Mouse (Mus musculus) ES-E14 (cell line): ENCODE results near the gene Nfic. TPM values are rescaled to one million over a fixed set of nuclear protein-coding genes. Genes with fewer than 3 reads are reported as not detected.
A peak's percentile ranks its signal among the peaks of the same experiment; 100 is the strongest.

Experiments
- DNase-seq: peaks from one replicate; pipeline ENCODE4 v3.0.0-alpha.2; 2013; ENCODE audit warnings: low read depth, low spot score
- H3K27ac ChIP-seq: 2 replicates; pipeline ENCODE4 v1.5.1; 2012; ENCODE audit warnings: low read depth, mild to moderate bottlenecking, low read length, moderate library complexity, mixed read lengths; ENCODE audit not compliant: poor library complexity, insufficient read depth, severe bottlenecking
- H3K36me3 ChIP-seq: 2 replicates; pipeline ENCODE4 v1.6.1; 2012; ENCODE audit warnings: mild to moderate bottlenecking, low read length, moderate library complexity, mixed read lengths; ENCODE audit not compliant: control insufficient read depth, poor library complexity, insufficient read depth, severe bottlenecking
- H3K4me1 ChIP-seq, 2 experiments: fragments of 150-350 bp in 1 of 2; sonication (generic) in 1 of 2; 2 replicates each; pipeline ENCODE4 v1.6.1; 2012; ENCODE audit warnings: low read length in 2 of 2, mild to moderate bottlenecking in 1 of 2, mixed read lengths in 1 of 2; ENCODE audit not compliant: control insufficient read depth in 2 of 2, insufficient read depth in 2 of 2, poor library complexity in 1 of 2
- H3K4me3 ChIP-seq, 2 experiments: fragments of 150-350 bp in 1 of 2; sonication (generic) in 1 of 2; 2 replicates each; pipeline ENCODE4 v1.5.1; 2012; ENCODE audit warnings: low read length in 2 of 2, low read depth in 1 of 2, mild to moderate bottlenecking in 1 of 2, mixed read lengths in 1 of 2; ENCODE audit not compliant: insufficient read depth in 1 of 2, poor library complexity in 1 of 2, severe bottlenecking in 1 of 2
- H3K9ac ChIP-seq: 2 replicates; pipeline ENCODE4 v1.6.1; 2012; ENCODE audit warnings: low read depth, mild to moderate bottlenecking, low read length, mixed read lengths; ENCODE audit not compliant: poor library complexity, insufficient read depth, severe bottlenecking
- H3K9me3 ChIP-seq: fragments of 150-350 bp; sonication (generic); 2 replicates; pipeline ENCODE4 v1.6.1; 2012; ENCODE audit warnings: low read depth, mild to moderate bottlenecking, low read length; ENCODE audit not compliant: control insufficient read depth, insufficient read depth
- CHD2 ChIP-seq: IDR thresholded peaks from 2 replicates; pipeline ENCODE4 v1.6.1; 2014; ENCODE audit warnings: mild to moderate bottlenecking, low read depth, low read length, inconsistent platforms
- HCFC1 ChIP-seq: IDR thresholded peaks from 2 replicates; pipeline ENCODE4 v1.6.1; 2012; ENCODE audit warnings: low read length, inconsistent platforms, borderline replicate concordance; ENCODE audit not compliant: insufficient read depth
- MAFK ChIP-seq: IDR thresholded peaks from 2 replicates; pipeline ENCODE4 v1.6.1; 2014; ENCODE audit warnings: mild to moderate bottlenecking, low read depth, low read length, inconsistent platforms; ENCODE audit not compliant: insufficient read depth
- ZC3H11A ChIP-seq: IDR thresholded peaks from 2 replicates; pipeline ENCODE4 v1.6.1; 2012; ENCODE audit warnings: low read depth, mild to moderate bottlenecking, inconsistent platforms, low read length, borderline replicate concordance
- ZNF384 ChIP-seq: IDR thresholded peaks from 2 replicates; pipeline ENCODE4 v1.6.1; 2012; ENCODE audit warnings: low read depth, low read length, inconsistent platforms
- in situ Hi-C, 2 experiments: fragments of 600-800 bp; cut with MboI; formaldehyde crosslinking; loops; one replicate each; pipeline ENCODE4 v1.15.1; 2025; ENCODE audit warnings: low sequenced_read_pairs in 2 of 2, inconsistent platforms in 1 of 2; ENCODE audit not compliant: unreplicated experiment in 2 of 2
- total RNA-seq: library from RNA; depleted of rRNA; stranded (reverse); fragments of 300-350 nt; gene quantifications from 2 replicates; pipeline ENCODE4 v1.2.3, GENCODE M21; 2012

Nfic gene
- total RNA-seq, 1 experiment, result 4.9 TPM

DNA sequence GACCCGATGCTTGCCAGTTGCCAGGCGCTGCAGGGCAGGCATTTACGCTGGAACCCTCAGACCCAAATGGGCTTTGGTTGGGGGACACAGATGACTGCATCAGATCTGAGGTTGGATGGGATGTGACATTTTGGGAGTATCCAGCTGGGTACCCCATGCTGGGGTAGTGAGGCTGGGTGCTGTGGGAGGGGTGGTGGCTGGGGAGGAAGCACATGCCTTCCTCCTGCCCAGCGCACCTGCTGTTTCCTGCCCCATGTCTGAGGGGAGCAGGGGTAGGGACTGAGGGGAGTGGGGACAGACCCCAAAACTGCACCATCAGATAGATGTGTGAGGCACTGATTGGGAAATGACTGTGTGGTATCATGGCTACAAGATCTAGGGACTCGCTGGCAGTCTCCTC is 58.7 kb downstream of the Nfic start:
- no peak overlapping the region for H3K27ac ChIP-seq
- no peaks in the 10 kb centered on the region for H3K9me3 ChIP-seq
- H3K9ac ChIP-seq, result no peak overlapping the region
- H3K4me1 ChIP-seq, result peaks cover 5 to 39% of the 10 kb centered on the region in 2 experiments; a peak in 2 of 4 replicates
- no peak for DNase-seq
- in situ Hi-C loops, result loop anchor here in 1 of 2 experiments (5.0 kb wide), 1 partner anchor 56 kb away; no protein-coding TSS in a partner anchor
- H3K4me3 ChIP-seq, result no peak overlapping the region
- TF ChIP-seq CHD2, result no peak
- no peak for TF ChIP-seq HCFC1
- no peak for TF ChIP-seq ZNF384
- TF ChIP-seq MAFK, result no peak
- TF ChIP-seq ZC3H11A, result no peak
- peaks cover 3% of the 10 kb centered on the region; the same call in 1 of the 2 replicates for H3K36me3 ChIP-seq

DNA sequence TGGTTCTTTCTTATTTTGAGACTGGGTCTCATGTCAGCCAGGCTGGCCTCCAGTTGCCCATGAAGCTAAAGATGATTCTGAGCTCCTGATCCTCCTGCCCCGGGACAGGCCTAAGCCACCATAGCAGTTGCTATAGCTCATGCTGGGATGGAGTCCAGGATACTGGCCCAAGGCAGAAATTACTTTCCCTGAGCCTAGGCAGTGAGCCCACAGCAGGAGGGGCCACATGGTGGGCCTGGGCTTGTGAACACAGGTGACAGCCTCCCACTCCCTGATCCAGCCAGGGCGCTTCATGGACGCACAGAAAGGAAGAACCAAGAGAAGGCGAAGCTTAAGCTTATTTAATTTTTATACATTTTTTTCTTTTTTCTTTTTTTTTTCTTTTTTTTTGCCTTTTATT is 59.6 kb downstream of the Nfic start:
- Histone ChIP-seq H3K4me3 (no peak overlapping the region), H3K36me3 (peaks cover 3% of the 10 kb centered on the region; the same call in 1 of the 2 replicates), H3K9ac (no peak overlapping the region), H3K9me3 (no peaks in the 10 kb centered on the region), H3K4me1 (peaks cover 4 to 35% of the 10 kb centered on the region in 2 experiments; a peak in 2 of 4 replicates), H3K27ac (no peak overlapping the region)
- DNase-seq, result no peak
- in situ Hi-C loops, result loop anchor here in 1 of 2 experiments (5.0 kb wide), 1 partner anchor 56 kb away; no protein-coding TSS in a partner anchor
- TF ChIP-seq MAFK (no peak), ZNF384 (no peak), CHD2 (no peak), ZC3H11A (no peak), HCFC1 (no peak)

DNA sequence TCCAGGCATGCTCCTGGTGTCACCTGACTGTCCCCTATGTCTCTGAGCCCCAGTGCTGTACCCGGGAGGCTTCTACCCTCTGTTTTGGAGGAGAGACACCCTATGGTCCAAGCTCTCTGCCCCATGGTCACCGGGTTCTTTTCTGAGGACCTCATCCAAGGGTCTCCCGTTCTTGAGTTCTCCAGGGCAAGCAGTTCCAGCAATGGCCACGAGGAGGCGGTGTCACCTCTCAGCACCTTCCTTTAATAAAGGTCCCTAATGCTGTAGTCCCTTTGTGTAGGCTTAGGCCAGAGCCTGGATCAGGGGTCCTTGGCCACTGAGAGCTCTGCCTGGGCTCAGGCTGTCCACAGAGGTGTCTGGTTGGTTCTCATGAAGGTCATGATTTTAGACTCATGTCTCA is 60.3 kb downstream of the Nfic start:
- in situ Hi-C loops, result loop anchor here in 1 of 2 experiments (5.0 kb wide), 1 partner anchor 57 kb away; no protein-coding TSS in a partner anchor
- Histone ChIP-seq H3K36me3 (peaks cover 3% of the 10 kb centered on the region; the same call in 1 of the 2 replicates), H3K9me3 (no peaks in the 10 kb centered on the region), H3K4me1 (peaks cover 0 to 32% of the 10 kb centered on the region in 2 experiments; a peak in 2 of 4 replicates), H3K27ac (no peak overlapping the region), H3K4me3 (no peak overlapping the region), H3K9ac (no peak overlapping the region)
- TF ChIP-seq ZC3H11A (peak; percentile 64), ZNF384 (no peak), CHD2 (no peak), HCFC1 (0 out of 2 replicates have a peak, but pooled peaks have one; percentile 40), MAFK (no peak)
- DNase-seq, result peak; percentile 75

DNA sequence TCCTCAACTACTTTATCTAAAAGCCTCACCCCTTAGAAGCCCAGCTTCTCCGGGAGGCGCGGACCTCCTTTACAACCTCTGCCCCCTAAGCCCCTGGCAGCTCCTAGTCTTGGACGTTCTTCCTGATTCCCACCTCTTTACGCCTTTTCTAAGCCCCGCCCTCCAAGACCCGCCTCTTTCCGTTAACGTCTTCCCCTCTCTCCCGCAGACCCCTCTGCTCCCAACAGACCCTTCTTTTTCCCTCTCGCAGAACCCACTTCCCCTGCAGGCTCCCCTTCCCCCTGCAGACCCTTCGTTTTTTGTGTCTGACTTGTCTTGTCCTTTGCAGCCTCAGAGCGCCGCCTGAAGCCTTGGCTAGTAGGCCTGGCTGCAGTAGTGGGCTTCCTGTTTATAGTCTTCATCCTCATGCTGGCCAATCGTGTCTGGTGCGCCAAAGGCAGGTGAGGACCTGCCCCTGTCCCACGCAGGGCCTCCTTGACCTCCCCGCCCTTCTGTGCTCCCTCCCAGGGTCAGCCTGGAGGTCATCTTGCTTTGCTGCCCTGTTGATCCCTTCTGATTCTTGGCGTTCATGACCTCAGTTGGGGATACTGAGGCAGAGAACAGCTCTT is 61.9 kb downstream of the Nfic start:
- no peak overlapping the region for H3K27ac ChIP-seq
- no peak for TF ChIP-seq ZNF384
- TF ChIP-seq ZC3H11A, result no peak
- no peak for TF ChIP-seq MAFK
- no peak for TF ChIP-seq HCFC1
- TF ChIP-seq CHD2, result no peak

More for the DNA sequence above, 61.9 kb downstream of the Nfic start:
- in situ Hi-C loops, result no loop called here
- 0 out of 4 replicates have a peak overlapping the region, but pooled peaks of 1 of the 2 experiments have one; percentile 44 for H3K4me3 ChIP-seq
- peaks cover 0 to 26% of the 10 kb centered on the region in 2 experiments; a peak in 2 of 4 replicates for H3K4me1 ChIP-seq
- H3K9ac ChIP-seq, result 0 out of 2 replicates have a peak overlapping the region, but pooled peaks have one; percentile 28
- H3K9me3 ChIP-seq, result no peaks in the 10 kb centered on the region
- peaks cover 5% of the 10 kb centered on the region for H3K36me3 ChIP-seq
- no peak for DNase-seq
